8 mouse cellular contexts compared by ENCODE assay signal in genomic region chr10:13963908-13964500, GRCm38 (mm10). TPM values are rescaled to one million over a fixed set of nuclear protein-coding genes. Genes with fewer than 3 reads are reported as not detected.
DNase-seq lines count a peak whose midpoint lies in the region; ATAC-seq and TF ChIP-seq lines count a peak whose summit lies in the region.

No protein-coding gene starts in this region.

- H3K9me3 ChIP-seq in kidney, embryonic 14.5 days (ENCODE audit: control insufficient read depth, low read length): no peaks in the 10 kb centered on the region
- no peaks in the 10 kb centered on the region for H3K9me3 ChIP-seq in hindbrain, embryonic 12.5 days (replicated peaks)
- no peaks in the 10 kb centered on the region for H3K9me3 ChIP-seq in midbrain, embryonic 14.5 days (ENCODE audit: control insufficient read depth, low read length)

- H3K4me2 ChIP-seq in kidney, embryonic 14.5 days (replicated peaks; ENCODE audit: low read depth, low read length): peak overlapping the region; percentile 94
- H3K4me2 ChIP-seq in hindbrain, embryonic 12.5 days (replicated peaks): peak overlapping the region; percentile 95
- peak overlapping the region; percentile 100 for H3K4me2 ChIP-seq in midbrain, embryonic 14.5 days (ENCODE audit: low read length)

- TF ChIP-seq POLR2A in bone marrow, adult 2 months (IDR thresholded peaks at IDR 0.05; ENCODE audit: borderline replicate concordance, control insufficient read depth, low read depth, low read length): no peak

- ATAC-seq in kidney, embryonic 14.5 days (ENCODE audit: low FRiP score, low TSS enrichment): no peak
- ATAC-seq in hindbrain, embryonic 12.5 days (ENCODE audit: low FRiP score): no peak
- ATAC-seq in midbrain, embryonic 14.5 days (ENCODE audit: low FRiP score, low TSS enrichment): no peak

- no peaks in the 10 kb centered on the region for H3K36me3 ChIP-seq in kidney, embryonic 14.5 days (ENCODE audit: control insufficient read depth, insufficient read depth, low read length)
- no peaks in the 10 kb centered on the region for H3K36me3 ChIP-seq in hindbrain, embryonic 12.5 days
- no peaks in the 10 kb centered on the region for H3K36me3 ChIP-seq in midbrain, embryonic 14.5 days (ENCODE audit: control insufficient read depth, insufficient read depth, low read length)

- 12% methylated on average over 8 of the region's 8 CpGs for WGBS in kidney, embryonic 14.5 days
- WGBS in bone marrow, adult 2 months: 3% methylated on average over 8 of the region's 8 CpGs
- WGBS in hindbrain, embryonic 12.5 days: 8% methylated on average over 8 of the region's 8 CpGs
- 7% methylated on average over 8 of the region's 8 CpGs for WGBS in midbrain, embryonic 14.5 days

- no peaks in the 10 kb centered on the region for H3K27me3 ChIP-seq in kidney, embryonic 14.5 days (ENCODE audit: control insufficient read depth, insufficient read depth, low read length)
- H3K27me3 ChIP-seq in hindbrain, embryonic 12.5 days: 0 out of 2 replicates have a peak, but pooled peaks cover 4% of the 10 kb centered on the region
- 0 out of 2 replicates have a peak, but pooled peaks cover 6% of the 10 kb centered on the region for H3K27me3 ChIP-seq in midbrain, embryonic 14.5 days (ENCODE audit: control insufficient read depth, insufficient read depth, low read length)

- peak overlapping the region; percentile 77 for H3K4me3 ChIP-seq in kidney, embryonic 14.5 days (ENCODE audit: low read length)
- H3K4me3 ChIP-seq in bone marrow, adult 2 months (replicated peaks; ENCODE audit: control insufficient read depth, low read depth, low read length): peak overlapping the region; percentile 70
- peak overlapping the region; percentile 70 for H3K4me3 ChIP-seq in hindbrain, embryonic 12.5 days
- H3K4me3 ChIP-seq in midbrain, embryonic 14.5 days (replicated peaks; ENCODE audit: low read depth, low read length): peak overlapping the region; percentile 60

- H3K4me1 ChIP-seq in kidney, embryonic 14.5 days (ENCODE audit: control insufficient read depth, insufficient read depth, low read length): peaks cover 4% of the 10 kb centered on the region; the same call in 1 of the 2 replicates
- no peaks in the 10 kb centered on the region; the same call in 1 of the 2 replicates for H3K4me1 ChIP-seq in bone marrow, adult 2 months (ENCODE audit: control insufficient read depth, insufficient read depth, low read length)
- no peaks in the 10 kb centered on the region for H3K4me1 ChIP-seq in hindbrain, embryonic 12.5 days
- H3K4me1 ChIP-seq in midbrain, embryonic 14.5 days (ENCODE audit: control insufficient read depth, insufficient read depth, low read length): no peaks in the 10 kb centered on the region

- no peak for TF ChIP-seq CTCF in bone marrow, adult 2 months (IDR thresholded peaks at IDR 0.05; ENCODE audit: control insufficient read depth, insufficient read depth, low read length)

- no peak for DNase-seq in kidney, postnatal 4 days
- no peak for DNase-seq in midbrain, embryonic 14.5 days
- no peak for DNase-seq in urinary bladder, postnatal 4 days (ENCODE audit: low spot score in 2 of 2)
- no peak for DNase-seq in frontal cortex, postnatal 14 days (ENCODE audit: low spot score in 2 of 2)
- DNase-seq in frontal cortex, postnatal 36 days (ENCODE audit: low spot score in 2 of 2): no peak

- H3K9ac ChIP-seq in kidney, embryonic 14.5 days (ENCODE audit: low read depth, low read length): peak overlapping the region; percentile 81; the same call in 1 of the 2 replicates
- peak overlapping the region; percentile 79; the same call in 1 of the 2 replicates for H3K9ac ChIP-seq in hindbrain, embryonic 12.5 days
- H3K9ac ChIP-seq in midbrain, embryonic 14.5 days (replicated peaks; ENCODE audit: low read length): no peak overlapping the region; the same call in 1 of the 2 replicates

- H3K27ac ChIP-seq in kidney, embryonic 14.5 days (ENCODE audit: low read depth, low read length): 0 out of 2 replicates have a peak overlapping the region, but pooled peaks have one; percentile 93
- H3K27ac ChIP-seq in bone marrow, adult 2 months (ENCODE audit: control insufficient read depth, insufficient read depth, low read depth, low read length, poor library complexity): peak overlapping the region; percentile 98; the same call in 1 of the 2 replicates
- H3K27ac ChIP-seq in hindbrain, embryonic 12.5 days: no peak overlapping the region
- H3K27ac ChIP-seq in midbrain, embryonic 14.5 days (replicated peaks; ENCODE audit: low read depth, low read length): no peak overlapping the region

RNA-seq across cellular contexts. Expression of gene Hivep2, which starts 1.9 kb away (rescaled TPM):
- 6.1 and 7.9 TPM in 2 replicates for polyA plus RNA-seq in kidney, embryonic 14.5 days (2014; fragmentation: Nextera tagmentation; extraction: Ambion mirVana)
- polyA plus RNA-seq in bone marrow, adult 2 months (2011; ENCODE audit: insufficient read depth, insufficient read length, low replicate concordance, missing spikeins): 3.2 and 6.3 TPM in 2 replicates
- 6.5 and 8.3 TPM in 2 replicates for polyA plus RNA-seq in hindbrain, embryonic 12.5 days (2016; fragmentation: Nextera tagmentation; extraction: Ambion mirVana)
- 12.8 TPM in 2 replicates for polyA plus RNA-seq in midbrain, embryonic 14.5 days (2014; fragmentation: Nextera tagmentation; extraction: Ambion mirVana)

Comparison
In these comparisons a context has a peak if more than half of its experiments do, and no peak if none do; other contexts are left out.
1. H3K27ac ChIP-seq: peak in kidney, embryonic 14.5 days (single experiment) and bone marrow, adult 2 months (single experiment); none in hindbrain, embryonic 12.5 days (single experiment) and midbrain, embryonic 14.5 days (single experiment).
2. Peak in every context shown above with its lines, with median percentiles within 50 percentile points of each other: H3K4me2 ChIP-seq and H3K4me3 ChIP-seq.